Mouse (Mus musculus): ENCODE measurements at regions not wholly inside any gene's neighbourhood (a gene's known extent, or its start where the extent isn't known, plus 50 kb on each side); places are given as distances from the start of the nearest gene placed in this dataset.

DNA sequence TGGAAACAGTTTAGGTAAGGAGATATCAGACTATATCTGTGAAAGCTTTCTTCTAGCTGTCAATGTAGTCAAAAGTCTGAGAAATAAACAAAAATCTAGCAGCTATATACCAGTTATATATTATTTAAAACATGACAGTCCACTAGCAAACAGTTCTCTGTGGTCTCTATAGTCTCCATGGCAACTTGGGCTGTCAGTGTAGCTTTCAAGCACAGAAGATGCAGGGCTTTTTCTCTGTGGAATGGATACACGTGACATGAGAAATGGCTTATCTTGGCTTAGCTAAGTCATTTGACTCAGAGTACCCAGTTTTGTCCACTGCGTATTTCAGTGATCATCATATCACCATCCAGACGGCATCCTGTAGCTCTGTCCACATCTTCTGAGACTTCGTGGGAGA is 84.6 kb upstream of the Gorab start:
- Histone ChIP-seq H3K79me2 (replicated peaks; ENCODE audit: control insufficient read depth, extremely low read depth, insufficient read depth, poor library complexity, severe bottlenecking) (no peaks in the 10 kb centered on the region), H3K27me3 (replicated peaks) (no peaks in the 10 kb centered on the region), H3K9me3 (replicated peaks; ENCODE audit: low read length) (no peaks in the 10 kb centered on the region), H3K4me3 (replicated peaks in 1 of 3; ENCODE audit: low read depth in 2 of 3, low read length in 2 of 3, poor library complexity in 1 of 3) (no peak overlapping the region), H3K36me3 (replicated peaks in 1 of 2; ENCODE audit: control insufficient read depth in 1 of 2, insufficient read depth in 1 of 2, low read length in 1 of 2) (no peaks in the 10 kb centered on the region), H3K4me1 (ENCODE audit: control insufficient read depth in 1 of 2, insufficient read depth in 2 of 2) (no peaks in the 10 kb centered on the region), H3K27ac (ENCODE audit: insufficient read depth, low read depth) (no peak overlapping the region), H3K4me2 (ENCODE audit: insufficient read depth, low read depth, poor library complexity, severe bottlenecking) (no peak overlapping the region), H3K9ac (ENCODE audit: insufficient read depth, low read depth) (no peak overlapping the region)
- no peak for DNase-seq (ENCODE audit: extremely low read depth)
- in situ Hi-C loops (cut with MboI; ENCODE audit: low pct_ligation_motif_present, low pct_unique_long_range_greater_than_20kb, low sequenced_read_pairs) (no loop called here), dilution Hi-C loops (cut with MboI; ENCODE audit: extremely low pct_ligation_motif_present, extremely low pct_unique_long_range_greater_than_20kb, low sequenced_read_pairs) (no loop called here)
- no peak for TF ChIP-seq GABPA (IDR thresholded peaks at IDR 0.05; ENCODE audit: insufficient replicate concordance, low read depth, low read length)

DNA sequence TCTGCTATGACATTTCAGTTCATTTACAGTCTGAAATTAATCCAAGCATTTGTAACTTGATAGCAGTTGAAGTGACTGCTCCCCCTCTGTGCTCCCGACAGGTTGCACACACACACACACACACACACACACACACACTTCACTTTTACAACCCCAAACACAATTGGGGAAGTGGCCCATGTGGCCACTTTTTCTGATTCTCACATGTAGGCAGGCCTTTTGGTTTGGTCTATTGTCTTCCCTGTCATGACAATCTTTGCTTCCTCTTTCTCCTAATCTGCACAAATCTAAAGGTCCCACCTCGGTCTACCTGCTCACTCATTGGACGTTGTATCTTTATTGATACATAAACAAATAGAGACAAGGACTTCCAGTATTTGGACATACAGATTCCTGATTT is 79.6 kb upstream of the Gorab start:
- Histone ChIP-seq H3K79me2 (replicated peaks; ENCODE audit: control insufficient read depth, extremely low read depth, insufficient read depth, poor library complexity, severe bottlenecking) (no peaks in the 10 kb centered on the region), H3K9ac (ENCODE audit: insufficient read depth, low read depth) (no peak overlapping the region), H3K4me3 (replicated peaks in 1 of 3; ENCODE audit: low read depth in 2 of 3, low read length in 2 of 3, poor library complexity in 1 of 3) (no peak overlapping the region), H3K27ac (ENCODE audit: insufficient read depth, low read depth) (no peak overlapping the region), H3K4me2 (ENCODE audit: insufficient read depth, low read depth, poor library complexity, severe bottlenecking) (no peak overlapping the region), H3K4me1 (ENCODE audit: control insufficient read depth in 1 of 2, insufficient read depth in 2 of 2) (no peaks in the 10 kb centered on the region), H3K27me3 (replicated peaks) (no peaks in the 10 kb centered on the region), H3K36me3 (replicated peaks in 1 of 2; ENCODE audit: control insufficient read depth in 1 of 2, insufficient read depth in 1 of 2, low read length in 1 of 2) (no peaks in the 10 kb centered on the region), H3K9me3 (replicated peaks; ENCODE audit: low read length) (no peaks in the 10 kb centered on the region)
- no peak for TF ChIP-seq SIN3A (IDR thresholded peaks at IDR 0.05; ENCODE audit: low read length)
- no peak for TF ChIP-seq MYC (IDR thresholded peaks at IDR 0.05; ENCODE audit: low read depth, low read length)
- no peak for TF ChIP-seq KAT2A (IDR thresholded peaks at IDR 0.05; ENCODE audit: insufficient replicate concordance, low read length)
- no peak for TF ChIP-seq USF2 (conservative IDR thresholded peaks at IDR 0.05; ENCODE audit: low read depth, low read length)
- TF ChIP-seq GABPA (IDR thresholded peaks at IDR 0.05; ENCODE audit: insufficient replicate concordance, low read depth, low read length): no peak
- no peak for TF ChIP-seq MEF2A (IDR thresholded peaks at IDR 0.05; ENCODE audit: borderline replicate concordance, low read depth, low read length)
- TF ChIP-seq MAFK (IDR thresholded peaks at IDR 0.05; ENCODE audit: insufficient replicate concordance, low read length): no peak
- no peak for TF ChIP-seq CTCF (conservative IDR thresholded peaks at IDR 0.05 in 1 of 2, IDR thresholded peaks at IDR 0.05 in 1 of 2; ENCODE audit: low read depth in 2 of 2, low read length in 2 of 2)
- no peak for TF ChIP-seq IRF4 (IDR thresholded peaks at IDR 0.05; ENCODE audit: low read depth, low read length)
- TF ChIP-seq TCF12 (IDR thresholded peaks at IDR 0.05; ENCODE audit: low read depth, low read length): no peak
- no peak for TF ChIP-seq CHD1 (IDR thresholded peaks at IDR 0.05; ENCODE audit: low read depth, low read length)
- no peak for TF ChIP-seq MXI1 (IDR thresholded peaks at IDR 0.05; ENCODE audit: low read depth, low read length)
- dilution Hi-C loops (cut with MboI; ENCODE audit: extremely low pct_ligation_motif_present, extremely low pct_unique_long_range_greater_than_20kb, low sequenced_read_pairs): no loop called here
- peak; percentile 2 for DNase-seq (ENCODE audit: extremely low read depth)
- in situ Hi-C loops (cut with MboI; ENCODE audit: low pct_ligation_motif_present, low pct_unique_long_range_greater_than_20kb, low sequenced_read_pairs): no loop called here

DNA sequence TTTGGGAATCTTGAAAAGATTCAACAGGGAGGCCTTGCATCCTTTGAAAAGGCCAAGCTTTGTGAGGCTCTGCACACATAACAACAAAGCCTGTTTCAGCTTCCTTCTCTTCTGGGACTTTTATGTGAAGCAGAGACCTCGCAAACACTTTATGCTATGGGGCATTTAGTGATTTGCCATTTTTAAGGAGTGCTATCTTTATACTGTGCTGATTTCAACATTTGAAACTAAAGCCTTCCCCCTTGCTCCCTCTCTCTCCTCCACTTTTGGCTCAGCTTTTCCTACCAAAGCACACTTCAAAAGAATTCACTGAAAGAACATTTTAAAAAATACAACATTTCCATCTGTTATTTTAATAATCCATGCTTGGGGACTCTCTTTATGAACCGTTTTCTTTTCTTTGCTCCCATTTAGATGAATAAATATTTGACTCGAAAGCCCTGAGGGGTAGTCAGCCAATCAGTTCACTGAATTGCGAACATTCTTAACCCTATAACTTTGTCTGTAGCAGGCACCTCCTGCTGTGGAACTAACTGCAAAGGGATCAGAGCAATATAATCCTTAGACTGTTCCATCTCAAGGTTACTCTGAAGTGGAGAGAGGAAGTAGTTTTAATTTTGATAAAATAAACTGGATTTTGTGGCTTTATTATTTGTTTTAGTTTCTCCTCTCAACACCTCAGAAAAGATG is 74.2 kb upstream of the Gorab start:
- H3K4me3 ChIP-seq (replicated peaks in 1 of 3; ENCODE audit: low read depth in 2 of 3, low read length in 2 of 3, poor library complexity in 1 of 3): no peak overlapping the region
- TF ChIP-seq RCOR1 (conservative IDR thresholded peaks at IDR 0.05; ENCODE audit: low read depth, low read length) (no peak), USF2 (conservative IDR thresholded peaks at IDR 0.05; ENCODE audit: low read depth, low read length) (no peak), ZKSCAN1 (IDR thresholded peaks at IDR 0.05; ENCODE audit: borderline replicate concordance, low read depth, low read length) (no peak), E2F4 (IDR thresholded peaks at IDR 0.05; ENCODE audit: insufficient replicate concordance, low read depth, low read length) (no peak), MAZ (IDR thresholded peaks at IDR 0.05; ENCODE audit: low read depth, low read length) (no peak), JUND (conservative IDR thresholded peaks at IDR 0.05; ENCODE audit: low read depth, low read length) (no peak), USF1 (IDR thresholded peaks at IDR 0.05; ENCODE audit: low read depth, low read length) (no peak), NELFE (IDR thresholded peaks at IDR 0.05; ENCODE audit: low read depth, low read length) (no peak)
- in situ Hi-C loops (cut with MboI; ENCODE audit: low pct_ligation_motif_present, low pct_unique_long_range_greater_than_20kb, low sequenced_read_pairs) (no loop called here), dilution Hi-C loops (cut with MboI; ENCODE audit: extremely low pct_ligation_motif_present, extremely low pct_unique_long_range_greater_than_20kb, low sequenced_read_pairs) (no loop called here)
- no peaks in the 10 kb centered on the region for H3K9me3 ChIP-seq (replicated peaks; ENCODE audit: low read length)
- no peak overlapping the region for H3K9ac ChIP-seq (ENCODE audit: insufficient read depth, low read depth)
- no peaks in the 10 kb centered on the region for H3K27me3 ChIP-seq (replicated peaks)
- H3K4me1 ChIP-seq (ENCODE audit: control insufficient read depth in 1 of 2, insufficient read depth in 2 of 2): no peaks in the 10 kb centered on the region
- H3K4me2 ChIP-seq (ENCODE audit: insufficient read depth, low read depth, poor library complexity, severe bottlenecking): no peak overlapping the region
- no peaks in the 10 kb centered on the region for H3K36me3 ChIP-seq (replicated peaks in 1 of 2; ENCODE audit: control insufficient read depth in 1 of 2, insufficient read depth in 1 of 2, low read length in 1 of 2)
- no peak overlapping the region for H3K27ac ChIP-seq (ENCODE audit: insufficient read depth, low read depth)
- H3K79me2 ChIP-seq (replicated peaks; ENCODE audit: control insufficient read depth, extremely low read depth, insufficient read depth, poor library complexity, severe bottlenecking): no peaks in the 10 kb centered on the region
- no peak for DNase-seq (ENCODE audit: extremely low read depth)
